21 mouse cellular contexts compared by ENCODE assay signal in genomic region chr17:78313006-78313405, GRCm38 (mm10).
DNase-seq lines count a peak whose midpoint lies in the region; ATAC-seq and TF ChIP-seq lines count a peak whose summit lies in the region.
"Had no signal": no experiment of that assay in that cellular context is flagged by ENCODE, and none has a peak within 500 bp of the region (broad histone marks: within the 10 kb centered on the region; RNA-seq: fewer than 3 reads in every experiment).

No protein-coding gene starts in this region.

- H3K4me2 ChIP-seq in midbrain, embryonic 16.5 days (ENCODE audit: low read length), result no peak overlapping the region
- H3K4me2 ChIP-seq in midbrain, postnatal 0 days (ENCODE audit: low read depth, low read length, poor library complexity, severe bottlenecking), result no peak overlapping the region
- H3K4me2 ChIP-seq: limb, embryonic 13.5 days; lung, embryonic 15.5 days; neural tube, embryonic 12.5 days had no signal

- H3K4me3 ChIP-seq in midbrain, embryonic 16.5 days (ENCODE audit: low read depth, low read length), result no peak overlapping the region
- no peak overlapping the region for H3K4me3 ChIP-seq in midbrain, postnatal 0 days (ENCODE audit: low read depth, low read length)
- H3K4me3 ChIP-seq in layer of hippocampus, adult 2 months, result no peak overlapping the region
- H3K4me3 ChIP-seq: hindbrain, embryonic 10.5 days; left cerebral cortex, adult 2 months; limb, embryonic 13.5 days; lung, embryonic 15.5 days; midbrain, embryonic 10.5 days; neural tube, embryonic 12.5 days had no signal

- no peak overlapping the region for H3K9ac ChIP-seq in midbrain, embryonic 16.5 days (ENCODE audit: low read depth, low read length)
- no peak overlapping the region for H3K9ac ChIP-seq in midbrain, postnatal 0 days (replicated peaks; ENCODE audit: low read length, poor library complexity, severe bottlenecking)
- H3K9ac ChIP-seq: limb, embryonic 13.5 days; liver, embryonic 14.5 days; lung, embryonic 15.5 days; neural tube, embryonic 12.5 days had no signal

- WGBS in midbrain, embryonic 16.5 days, result 83% methylated on average over 12 of the region's 12 CpGs
- 84% methylated on average over 12 of the region's 12 CpGs for WGBS in midbrain, postnatal 0 days

- H3K27ac ChIP-seq in midbrain, embryonic 16.5 days (ENCODE audit: low read length), result no peak overlapping the region
- no peak overlapping the region for H3K27ac ChIP-seq in midbrain, postnatal 0 days (ENCODE audit: low read depth, low read length)
- H3K27ac ChIP-seq in layer of hippocampus, adult 2 months, result no peak overlapping the region
- H3K27ac ChIP-seq: hindbrain, embryonic 10.5 days; left cerebral cortex, adult 2 months; limb, embryonic 13.5 days; liver, embryonic 14.5 days; lung, embryonic 15.5 days; midbrain, embryonic 10.5 days; neural tube, embryonic 12.5 days had no signal

- no peaks in the 10 kb centered on the region for H3K27me3 ChIP-seq in midbrain, embryonic 16.5 days (ENCODE audit: control insufficient read depth, insufficient read depth, low read depth, low read length)
- H3K27me3 ChIP-seq in midbrain, postnatal 0 days (ENCODE audit: insufficient read depth, low read length), result no peaks in the 10 kb centered on the region
- H3K27me3 ChIP-seq: limb, embryonic 13.5 days; neural tube, embryonic 12.5 days had no signal

- H3K4me1 ChIP-seq in midbrain, embryonic 16.5 days (ENCODE audit: control insufficient read depth, insufficient read depth, low read length), result no peaks in the 10 kb centered on the region
- H3K4me1 ChIP-seq in midbrain, postnatal 0 days (ENCODE audit: insufficient read depth, low read length), result no peaks in the 10 kb centered on the region
- H3K4me1 ChIP-seq: limb, embryonic 13.5 days; lung, embryonic 15.5 days; midbrain, embryonic 10.5 days; neural tube, embryonic 12.5 days had no signal

- 0 out of 2 replicates have a peak, but pooled peaks have one; percentile 43 for ATAC-seq in midbrain, embryonic 16.5 days
- no peak for ATAC-seq in midbrain, postnatal 0 days (ENCODE audit: low FRiP score)
- ATAC-seq in megakaryocyte, adult 5-6 weeks (ENCODE audit: poor library complexity, severe bottlenecking), result no peak

- H3K36me3 ChIP-seq in midbrain, embryonic 16.5 days (ENCODE audit: control insufficient read depth, insufficient read depth, low read length), result peaks cover 4% of the 10 kb centered on the region
- H3K36me3 ChIP-seq in midbrain, postnatal 0 days (ENCODE audit: insufficient read depth, low read length), result peaks cover 5% of the 10 kb centered on the region; the same call in 1 of the 2 replicates
- H3K36me3 ChIP-seq: lung, embryonic 15.5 days had no signal

- no peaks in the 10 kb centered on the region for H3K9me3 ChIP-seq in midbrain, embryonic 16.5 days (replicated peaks; ENCODE audit: control insufficient read depth, low read length, poor library complexity, severe bottlenecking)
- H3K9me3 ChIP-seq in midbrain, postnatal 0 days (ENCODE audit: low read length), result no peaks in the 10 kb centered on the region
- H3K9me3 ChIP-seq: hindbrain, embryonic 10.5 days; limb, embryonic 13.5 days; lung, embryonic 15.5 days; midbrain, embryonic 10.5 days; neural tube, embryonic 12.5 days had no signal

- peak; percentile 13 to 20 for DNase-seq in frontal cortex, postnatal 36 days (ENCODE audit: low spot score in 2 of 2)
- DNase-seq in frontal cortex, postnatal 10 days (ENCODE audit: low spot score in 2 of 2), result no peak
- no peak for DNase-seq in midbrain, postnatal 0 days (ENCODE audit: low spot score)
- peak; percentile 59 to 63 for DNase-seq in layer of hippocampus, adult 2 months (ENCODE audit: low spot score in 2 of 2)
- peak; percentile 45 to 59 for DNase-seq in layer of hippocampus, postnatal 36 days
- no peak for DNase-seq in adrenal gland, adult (ENCODE audit: inconsistent age in 2 of 2, low spot score in 1 of 2)
- DNase-seq: adrenal gland, adult 8-10 months; cerebellum, adult 11 months; gastrocnemius, postnatal 25 days; kidney, adult 2 months; kidney, postnatal 14 days; lung, postnatal 4 days had no signal

- TF ChIP-seq CTCF in midbrain, postnatal 0 days (IDR thresholded peaks at IDR 0.05), result no peak
- TF ChIP-seq CTCF in layer of hippocampus, adult 2 months (conservative IDR thresholded peaks at IDR 0.05), result no peak

Comparison
In these comparisons a context has a peak if more than half of its experiments do, and no peak if none do; other contexts are left out.
1. DNase-seq: peak in frontal cortex, postnatal 36 days (2 of 2), layer of hippocampus, adult 2 months (2 of 2) and layer of hippocampus, postnatal 36 days (2 of 2); none in frontal cortex, postnatal 10 days (0 of 2), midbrain, postnatal 0 days (single experiment) and adrenal gland, adult (0 of 2).